Mouse (Mus musculus) heart, adult 9 months (tissue): ENCODE measurements around the gene Chchd1.

Experiments
- DNase-seq, 2 experiments: peaks; one replicate each; pipeline ENCODE4 v3.0.0; 2022; ENCODE audit warnings: low spot score in 2 of 2

Chchd1 gene

DNA sequence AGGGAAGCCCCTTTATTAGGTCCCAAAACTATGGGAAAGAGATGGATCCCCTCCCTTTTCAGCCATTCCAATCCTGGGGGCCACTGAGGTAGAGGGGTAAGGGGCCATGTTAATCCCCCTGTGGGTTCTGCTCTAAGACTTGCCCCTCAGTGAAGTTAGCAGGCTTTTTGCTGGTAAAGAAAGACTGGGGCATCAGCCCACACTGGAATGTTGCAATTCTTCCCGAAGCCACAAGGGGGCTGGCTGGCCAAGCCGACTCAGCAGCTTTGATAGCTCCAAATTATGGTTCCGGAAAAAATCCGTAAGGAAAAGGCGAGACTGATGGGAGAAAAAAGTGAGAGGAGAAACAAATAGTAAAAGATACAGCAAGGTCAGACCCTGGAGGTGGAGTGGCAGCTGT, 21.2 kb downstream of the Chchd1 start:
- DNase-seq: peak in 1 of 2 experiments; percentile 58

DNA sequence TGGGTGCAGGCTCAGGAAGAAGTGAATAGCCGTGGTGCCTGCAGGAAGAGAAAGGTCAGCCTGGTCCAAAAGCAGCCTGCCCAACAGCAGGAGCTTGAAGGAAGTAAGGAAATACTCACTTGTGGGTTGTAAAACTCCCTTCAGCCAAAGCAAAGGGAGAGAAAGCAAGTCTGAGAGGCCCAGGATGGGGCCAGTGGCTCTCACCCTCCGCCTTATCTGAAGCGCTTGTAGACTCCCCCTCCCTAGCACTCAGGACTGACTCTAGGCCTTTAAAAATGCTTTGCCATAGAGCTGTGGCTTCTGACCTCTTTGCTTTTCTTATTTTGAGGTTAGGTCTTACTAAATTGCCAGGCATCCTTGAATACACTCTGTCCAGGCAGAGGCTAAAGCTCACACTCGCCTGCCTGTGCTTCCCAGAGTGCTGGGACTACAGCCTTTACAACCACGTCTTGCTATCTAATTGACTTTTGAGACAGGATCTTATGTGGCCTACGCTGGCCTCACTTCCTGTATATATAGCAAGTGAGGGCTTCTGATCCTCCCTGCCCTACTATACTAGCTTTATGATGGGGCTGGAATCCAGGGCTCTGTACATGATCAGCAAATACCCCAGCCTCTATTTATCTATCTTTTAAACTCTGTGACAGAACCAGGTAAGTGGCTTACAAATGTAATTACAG, 23.0 kb downstream of the Chchd1 start:
- DNase-seq: no peak

DNA sequence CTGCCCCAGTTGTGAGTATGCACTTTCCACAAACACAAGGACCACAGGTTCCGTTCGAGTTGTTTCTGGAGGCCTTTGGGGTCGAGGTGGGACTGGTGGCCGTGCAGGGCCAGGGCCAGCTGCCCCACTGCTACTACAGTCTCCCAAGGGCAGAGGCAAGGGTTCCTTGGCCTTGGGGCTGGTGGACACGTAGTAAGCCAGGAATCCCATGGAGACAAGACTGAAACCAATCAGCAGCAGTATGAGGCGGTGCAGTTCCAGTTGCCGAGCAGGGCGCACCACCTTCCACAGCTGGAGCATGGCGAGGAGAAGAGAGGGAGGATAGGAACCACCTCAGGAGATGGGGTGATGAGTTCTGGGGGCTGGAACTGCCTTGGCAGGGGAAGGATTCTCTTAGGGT, 27.1 kb downstream of the Chchd1 start:
- no peak for DNase-seq

DNA sequence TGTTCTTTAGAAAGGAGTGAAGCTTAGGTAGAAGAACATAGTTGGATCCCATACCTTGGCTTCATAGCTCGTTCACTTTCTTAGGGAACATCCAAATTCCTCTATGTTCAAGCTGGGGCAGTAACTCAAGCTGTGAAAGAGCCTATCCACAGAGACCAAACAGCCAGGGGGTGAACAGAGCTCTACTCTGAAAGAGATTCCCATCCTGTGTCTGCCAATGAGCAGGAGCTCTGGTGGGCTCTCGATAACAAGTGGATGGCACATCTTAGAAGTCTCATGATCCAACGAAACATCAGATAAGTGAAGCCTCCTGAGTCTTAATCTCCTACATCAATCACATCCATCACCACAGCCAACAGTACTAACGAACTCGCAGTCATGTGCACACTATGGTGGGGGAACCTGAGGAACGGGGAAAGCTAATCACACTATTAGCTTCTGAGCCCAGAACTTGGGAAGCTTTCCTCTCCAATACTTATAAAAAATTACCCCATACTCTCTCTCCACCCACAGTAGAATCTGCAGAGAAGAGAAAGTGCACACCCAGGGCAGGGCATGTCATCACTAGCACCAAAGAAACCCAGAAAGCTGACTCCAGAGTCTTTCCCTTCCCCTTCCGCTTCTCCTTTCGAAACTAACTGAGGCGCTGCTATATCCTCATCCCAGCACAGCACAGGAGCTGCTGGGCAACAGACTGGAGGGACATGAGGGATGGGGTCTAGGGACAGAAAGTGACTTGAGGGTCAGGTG, 28.2 kb downstream of the Chchd1 start:
- peak in 1 of 2 experiments; percentile 35 for DNase-seq

DNA sequence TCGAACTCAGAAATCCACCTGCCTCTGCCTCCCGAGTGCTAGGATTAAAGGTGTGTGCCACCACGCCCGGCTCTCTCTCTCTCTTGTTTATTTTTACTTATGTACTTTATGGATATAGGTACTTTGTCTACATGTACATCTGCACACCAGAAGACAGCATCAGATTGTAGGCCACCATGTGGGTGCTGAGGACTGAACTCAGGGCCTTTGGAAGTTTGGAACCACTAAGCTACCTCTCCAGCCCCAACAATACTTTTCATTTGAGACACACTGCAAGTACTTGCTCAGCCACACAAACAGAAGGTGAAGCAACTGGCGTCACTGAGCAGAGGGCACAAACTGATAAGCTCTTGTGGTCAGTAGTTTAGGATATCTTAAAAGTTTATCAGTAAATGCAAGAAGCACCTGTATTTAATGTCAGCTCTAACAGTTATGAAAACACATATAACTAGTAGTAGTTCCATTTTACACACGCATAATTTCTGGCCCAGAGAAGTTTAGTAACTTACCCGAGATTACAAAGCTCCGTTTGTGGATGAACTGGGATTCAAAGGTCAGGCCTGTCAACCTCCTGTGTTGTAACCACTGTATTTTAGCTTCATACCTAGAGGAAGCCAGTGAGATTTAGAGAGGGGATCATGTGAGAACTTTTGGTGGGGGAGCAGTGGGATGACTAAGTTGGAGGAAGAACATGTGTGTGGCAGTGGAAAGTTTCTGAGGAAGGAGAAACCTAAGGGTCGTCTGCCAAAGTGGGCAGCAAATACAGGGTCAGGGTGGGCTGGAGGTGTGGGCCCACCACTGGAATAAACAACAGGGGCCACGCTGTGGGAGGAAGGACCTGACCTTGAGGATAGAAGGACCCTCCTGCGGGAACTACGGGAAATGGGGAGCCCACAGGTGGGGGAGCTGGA, 30.5 kb downstream of the Chchd1 start:
- peak in 1 of 2 experiments; percentile 27 for DNase-seq

DNA sequence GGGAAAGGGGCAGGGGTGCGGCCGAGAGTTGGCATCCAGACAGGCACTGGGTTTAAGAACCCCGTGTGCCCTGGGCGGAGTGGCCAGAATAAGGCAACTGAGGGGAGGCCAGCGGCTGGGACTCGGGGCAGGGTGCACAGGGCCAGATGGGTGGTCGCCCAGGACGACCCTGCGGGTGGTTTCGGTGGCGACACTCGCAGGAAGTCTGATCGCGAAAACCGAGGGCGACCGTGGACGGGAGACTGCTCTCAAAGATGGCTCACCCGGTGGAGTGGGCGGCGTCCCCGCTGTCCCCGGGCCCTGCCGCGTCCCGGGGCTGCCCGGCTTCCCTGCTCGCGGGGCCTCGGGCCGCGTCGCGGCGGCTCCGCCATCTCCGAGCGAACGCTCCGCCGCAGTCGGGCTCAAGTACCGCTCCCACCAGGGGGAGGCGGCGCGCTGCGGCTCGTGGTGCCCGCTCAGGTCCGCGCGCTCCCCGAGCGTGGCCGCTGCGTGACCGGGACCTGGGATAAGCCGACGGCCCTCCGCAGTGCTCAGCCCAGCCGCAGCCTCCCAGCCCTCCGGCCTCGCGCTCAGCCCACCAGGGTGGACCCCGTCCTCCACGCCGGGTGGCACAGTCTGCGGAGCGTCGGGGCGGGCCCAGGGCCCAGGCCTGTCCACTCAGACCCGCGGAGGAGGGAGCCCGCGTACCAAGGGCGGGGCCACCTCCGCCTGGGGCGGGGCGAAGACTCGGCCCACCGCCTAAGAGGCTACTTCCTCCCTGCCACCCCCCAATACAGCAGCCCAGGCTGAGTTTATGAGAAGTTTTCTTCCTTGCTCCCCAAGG, 31.4 kb downstream of the Chchd1 start, which contains the start of gene Ndst2:
Ndst2 (minus strand) TSS at position 611 of the 823 bp plus-strand sequence.
- peak; percentile 89 to 90 for DNase-seq

DNA sequence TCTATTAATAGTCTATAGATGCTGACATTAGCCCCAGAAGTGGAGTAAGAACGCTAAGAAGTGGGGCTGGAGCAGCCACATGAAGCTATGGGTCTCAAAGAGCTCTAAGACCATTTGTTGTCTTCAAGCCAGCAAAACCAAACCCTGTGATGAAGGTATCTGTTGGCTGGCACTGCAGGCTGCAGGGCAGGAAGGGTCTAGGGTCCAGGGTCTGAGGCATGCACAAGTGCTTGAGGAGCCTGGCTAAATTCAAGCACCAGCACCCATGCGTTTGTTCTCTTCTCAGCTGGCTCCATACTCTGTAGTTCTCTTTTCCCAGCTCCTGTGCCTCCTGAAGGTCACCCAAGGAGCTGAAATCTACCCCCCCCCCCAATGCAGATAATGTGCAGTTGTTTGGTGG, 32.2 kb downstream of the Chchd1 start:
- DNase-seq: no peak

DNA sequence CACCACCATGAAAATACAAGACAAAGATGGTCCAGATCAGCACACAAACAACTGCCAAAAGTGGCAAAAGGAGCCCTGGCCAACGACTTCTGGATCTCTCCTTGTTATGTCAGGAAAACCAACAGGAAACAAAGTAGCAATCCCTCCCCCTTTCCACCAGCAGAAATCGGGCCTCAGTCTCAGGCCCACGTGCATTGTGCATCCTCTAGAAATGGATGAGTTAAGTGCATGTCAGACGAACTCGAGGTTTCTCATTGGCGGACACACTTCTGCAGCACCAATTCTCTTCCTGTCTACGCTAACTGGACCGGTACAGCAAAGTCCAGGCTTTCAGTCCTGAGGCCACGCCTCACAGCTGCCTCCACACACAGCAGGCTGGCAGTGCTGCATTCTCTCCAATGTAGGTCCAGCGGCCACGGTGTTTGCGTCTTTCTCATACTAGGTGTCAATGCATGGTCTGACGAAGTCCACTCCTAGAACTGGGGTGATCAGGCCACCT, 33.1 kb downstream of the Chchd1 start:
- DNase-seq: no peak

DNA sequence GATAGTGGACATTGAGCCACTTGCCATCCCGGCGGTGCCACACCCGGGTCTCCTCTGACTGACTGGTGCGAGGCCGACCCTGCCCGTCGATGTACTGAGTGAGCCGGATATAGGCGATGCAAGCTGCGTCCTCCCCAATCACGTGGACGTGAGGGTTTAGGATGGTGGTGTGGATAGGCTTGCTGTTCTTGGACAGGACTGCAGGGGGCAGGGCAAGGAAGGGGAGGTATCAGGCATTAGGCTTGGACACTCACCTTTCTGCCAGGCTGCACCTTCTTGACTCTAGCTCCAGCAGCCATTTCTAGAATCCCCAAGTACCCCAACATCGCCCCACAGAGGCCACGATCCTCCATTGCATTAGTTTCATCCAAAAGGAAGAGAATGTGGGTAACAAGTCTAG, 34.5 kb downstream of the Chchd1 start:
- DNase-seq: peak; percentile 52 to 62

DNA sequence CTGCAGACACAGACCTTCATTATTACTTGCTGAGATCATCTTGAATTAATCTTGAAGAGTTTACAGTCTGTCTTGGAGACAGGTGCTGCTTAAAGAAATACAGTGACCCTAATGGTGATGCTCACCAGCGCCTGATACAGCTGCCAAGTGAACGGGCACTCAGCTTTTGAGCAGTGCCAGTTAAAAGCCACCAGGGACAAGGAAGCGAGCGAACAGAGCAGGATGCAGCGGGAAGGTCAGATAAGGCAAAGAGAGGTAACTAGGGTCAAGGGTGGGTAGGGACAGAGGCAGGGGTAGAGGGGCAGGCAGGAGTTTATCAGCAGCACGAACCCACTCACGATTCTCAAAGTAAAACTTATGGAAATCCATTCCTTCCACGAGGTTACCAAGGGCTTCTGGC, 35.7 kb downstream of the Chchd1 start:
- DNase-seq: no peak

DNA sequence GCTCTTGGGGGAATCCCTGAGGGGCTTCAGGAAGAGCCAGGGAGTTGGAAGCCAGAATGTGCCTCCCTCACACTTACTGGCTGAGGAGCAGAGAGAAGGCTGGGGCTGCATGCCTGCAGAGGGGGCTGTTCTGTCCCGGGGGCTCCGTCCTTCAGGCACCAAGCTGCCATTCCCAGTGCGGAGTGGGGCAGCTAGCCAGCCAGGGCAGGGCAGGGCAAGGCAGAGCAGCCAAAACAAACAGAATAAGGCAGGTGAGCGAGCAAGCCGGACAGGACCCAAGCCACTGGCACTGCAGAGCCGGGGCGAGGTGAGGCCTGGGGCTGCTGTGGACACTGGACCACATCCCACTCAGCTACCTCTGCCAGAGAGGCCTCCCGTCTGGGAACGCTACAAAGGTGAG, 38.5 kb downstream of the Chchd1 start:
- DNase-seq: no peak

DNA sequence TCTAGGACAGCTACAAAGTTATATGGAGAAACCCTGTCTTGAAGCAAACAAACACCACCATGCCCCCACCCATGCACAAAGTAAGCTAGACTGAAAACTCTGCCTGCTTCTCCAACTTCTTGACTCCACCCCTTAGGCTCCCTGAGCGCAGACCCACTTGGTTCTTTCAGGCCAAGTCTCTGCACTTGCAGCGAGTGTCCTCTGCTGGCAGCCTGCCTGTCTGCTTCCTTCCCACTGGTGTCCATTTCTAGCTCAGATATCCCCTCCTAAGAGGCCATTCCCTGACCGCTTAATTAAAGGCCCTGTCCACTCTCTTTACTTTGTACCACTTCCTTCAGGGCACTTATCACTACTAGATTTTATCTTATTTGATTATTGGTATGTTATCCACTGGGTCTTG, 40.8 kb downstream of the Chchd1 start:
- DNase-seq: no peak

DNA sequence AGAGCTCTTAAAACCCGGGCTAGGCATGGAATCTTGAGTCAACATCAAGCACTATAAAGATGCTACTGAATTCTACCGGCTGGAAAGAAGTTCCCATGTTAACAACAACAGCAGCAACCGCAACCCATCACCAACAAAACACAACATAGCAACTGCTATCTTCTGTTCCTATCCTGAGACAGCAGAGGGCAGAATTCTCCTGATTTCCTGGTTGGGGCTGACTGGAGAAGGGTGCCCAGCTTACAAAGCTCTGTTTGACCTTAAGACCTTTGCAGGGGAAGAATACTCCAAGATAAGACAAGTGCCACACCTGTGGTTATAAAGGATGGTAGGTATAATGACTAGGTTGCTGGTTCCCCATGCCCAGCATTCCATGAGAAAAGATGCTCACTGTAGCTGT, 44.1 kb downstream of the Chchd1 start:
- DNase-seq: no peak

DNA sequence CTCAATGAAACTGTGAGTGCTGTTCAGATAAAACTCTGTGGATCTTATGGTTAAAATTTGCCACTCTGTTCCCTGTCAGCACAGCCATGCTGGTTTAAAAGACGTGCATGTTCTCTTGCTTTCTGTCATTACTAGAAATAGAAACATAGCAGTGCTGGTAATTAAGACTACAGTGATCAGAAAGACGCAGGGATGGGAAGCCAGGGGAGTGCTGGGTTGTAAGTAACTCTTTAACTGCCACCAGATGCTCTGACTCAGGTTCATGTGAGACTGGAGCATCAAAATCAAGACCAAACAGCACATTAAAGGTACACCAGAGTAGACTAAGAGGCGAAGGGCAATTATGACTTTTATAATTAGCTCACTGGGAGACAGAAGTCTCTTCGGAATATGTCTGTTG, 45.6 kb downstream of the Chchd1 start:
- DNase-seq: no peak

DNA sequence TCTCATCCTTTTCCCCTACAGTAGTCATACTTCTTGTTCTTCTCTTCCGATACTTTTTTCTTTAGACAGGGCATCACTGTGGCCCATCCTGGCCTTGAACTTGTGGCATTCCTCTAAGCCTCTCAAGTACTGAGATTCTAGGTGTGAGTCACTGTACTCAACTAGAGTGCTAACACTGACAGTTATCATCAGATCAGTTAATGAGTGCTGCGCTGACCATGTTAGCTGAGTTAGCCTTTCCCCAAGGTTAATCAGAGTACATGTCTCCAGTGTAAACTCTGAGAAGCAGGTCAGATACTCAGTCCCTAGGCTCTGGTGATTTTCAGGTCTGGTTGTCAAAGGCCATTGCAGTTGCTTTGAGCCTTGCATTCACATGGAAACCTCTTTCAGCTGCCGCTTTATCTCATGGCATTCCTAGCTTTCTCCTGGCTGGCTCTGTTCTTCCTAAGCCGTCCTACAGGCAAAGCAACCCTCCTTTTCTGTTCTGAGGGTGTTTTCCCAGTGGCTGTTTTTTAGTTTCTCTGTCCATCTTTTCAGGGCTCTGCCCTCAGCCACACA, 46.8 kb downstream of the Chchd1 start:
- no peak for DNase-seq

DNA sequence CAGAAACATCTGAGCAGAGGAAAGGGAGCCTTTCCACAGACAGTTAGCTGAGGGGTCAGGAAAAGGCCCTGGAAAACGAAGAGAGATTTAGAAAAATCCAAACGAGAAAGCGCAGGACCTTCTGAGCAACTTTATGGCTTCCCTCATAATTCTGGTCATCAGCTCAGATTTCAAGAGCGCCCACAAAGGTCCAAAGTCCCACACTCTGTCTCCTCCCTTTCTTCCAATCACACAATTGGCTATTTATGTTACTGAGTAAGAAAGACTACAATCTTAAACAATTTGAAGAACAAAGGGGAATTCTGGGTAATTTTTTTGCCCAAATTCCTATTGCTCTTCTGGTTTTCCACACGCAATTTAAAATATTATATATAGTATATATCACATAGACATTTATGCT, 47.7 kb downstream of the Chchd1 start:
- DNase-seq: no peak

DNA sequence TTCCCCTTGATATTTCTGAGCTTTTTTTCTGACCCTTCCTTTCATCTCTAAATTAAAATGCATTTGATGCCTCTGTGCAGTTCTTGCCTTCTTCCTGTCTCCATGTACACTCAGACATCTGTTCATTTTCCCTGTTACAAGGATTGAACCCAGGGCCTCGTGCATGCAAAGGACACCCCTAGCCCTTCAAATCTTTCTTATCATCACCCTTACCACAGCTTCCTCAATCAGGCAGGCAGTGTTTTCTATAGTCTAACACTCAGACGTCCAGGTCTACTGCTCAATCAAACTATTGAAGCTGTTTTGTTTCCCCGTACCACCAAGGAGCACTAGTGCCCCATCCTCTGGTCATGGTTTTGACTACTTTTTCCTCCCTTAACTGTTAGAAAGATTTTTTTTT, 51.0 kb downstream of the Chchd1 start:
- no peak for DNase-seq
